Mouse (Mus musculus): ENCODE results near the gene Megf11.

Megf11 gene

DNA sequence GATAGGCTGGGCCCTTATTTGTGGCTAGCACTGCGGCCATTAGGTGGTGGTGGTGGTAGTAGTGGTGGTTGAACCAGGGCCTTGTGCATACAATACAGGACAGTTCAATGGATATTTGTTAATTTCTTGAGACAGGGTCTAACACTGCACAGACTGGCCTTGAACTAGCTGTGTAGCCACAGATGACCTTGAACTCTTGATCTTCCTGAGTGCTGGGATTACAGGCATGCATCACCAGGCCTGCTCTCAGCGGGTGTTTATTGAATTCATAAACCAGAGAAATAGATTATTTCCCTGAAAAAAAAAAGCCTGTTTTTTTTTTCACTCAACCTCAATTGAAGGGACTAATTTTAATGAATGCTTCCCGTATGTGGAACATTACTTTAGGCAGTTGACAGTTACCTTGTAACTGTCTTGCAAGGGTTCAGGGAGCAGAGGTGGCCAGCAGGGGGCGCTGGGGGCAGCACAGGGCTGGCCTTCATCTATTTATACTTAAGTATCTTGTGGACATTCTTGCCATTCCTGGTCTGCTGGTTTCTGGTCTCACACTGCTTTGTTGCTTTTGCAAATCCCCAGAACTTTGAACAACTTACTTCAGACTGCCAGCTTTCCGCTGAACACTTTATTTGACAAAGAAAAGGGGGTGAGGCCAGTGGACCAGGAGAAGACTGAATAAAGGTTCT lies 8.6 kb downstream of the Megf11 start:
- DNase-seq (ENCODE audit: extremely low read depth, insufficient read length, low spot score), result peak; percentile 34

- DNase-seq (ENCODE audit: extremely low read depth, insufficient read length, low spot score), result no peak
These were observed 10.0 kb downstream of the Megf11 start for GRCm38 (mm10) chr9:64395238-64395920.

DNA sequence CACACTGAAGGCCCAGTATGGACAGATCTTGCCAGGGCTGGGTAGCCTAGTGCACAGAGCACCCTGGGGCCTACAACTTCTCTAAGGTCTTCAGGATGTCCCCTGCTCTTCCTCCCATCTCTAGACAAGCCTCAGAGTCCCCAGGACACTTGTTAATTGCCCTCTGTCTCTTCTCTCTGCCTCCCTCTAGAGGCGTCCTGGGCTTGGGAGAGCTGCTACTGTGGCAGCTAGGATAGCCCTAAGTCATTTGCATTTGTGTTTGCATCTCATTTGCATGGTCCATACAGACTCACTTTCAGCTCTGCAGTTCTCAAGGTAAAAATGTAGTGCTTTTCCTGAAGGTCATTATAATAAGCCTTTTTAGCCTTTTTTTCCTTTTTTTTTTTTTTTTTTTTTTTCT lies 11.7 kb downstream of the Megf11 start:
- DNase-seq (ENCODE audit: extremely low read depth, insufficient read length, low spot score), result no peak

- DNase-seq (ENCODE audit: extremely low read depth, insufficient read length, low spot score), result no peak
These were observed 13.7 kb downstream of the Megf11 start for GRCm38 (mm10) chr9:64399121-64399520.

- DNase-seq (ENCODE audit: extremely low read depth, insufficient read length, low spot score), result no peak
These were observed 16.7 kb downstream of the Megf11 start for GRCm38 (mm10) chr9:64402141-64402540.

- DNase-seq (ENCODE audit: extremely low read depth, insufficient read length, low spot score), result no peak
These were observed 21.4 kb downstream of the Megf11 start for GRCm38 (mm10) chr9:64406841-64407240.

DNA sequence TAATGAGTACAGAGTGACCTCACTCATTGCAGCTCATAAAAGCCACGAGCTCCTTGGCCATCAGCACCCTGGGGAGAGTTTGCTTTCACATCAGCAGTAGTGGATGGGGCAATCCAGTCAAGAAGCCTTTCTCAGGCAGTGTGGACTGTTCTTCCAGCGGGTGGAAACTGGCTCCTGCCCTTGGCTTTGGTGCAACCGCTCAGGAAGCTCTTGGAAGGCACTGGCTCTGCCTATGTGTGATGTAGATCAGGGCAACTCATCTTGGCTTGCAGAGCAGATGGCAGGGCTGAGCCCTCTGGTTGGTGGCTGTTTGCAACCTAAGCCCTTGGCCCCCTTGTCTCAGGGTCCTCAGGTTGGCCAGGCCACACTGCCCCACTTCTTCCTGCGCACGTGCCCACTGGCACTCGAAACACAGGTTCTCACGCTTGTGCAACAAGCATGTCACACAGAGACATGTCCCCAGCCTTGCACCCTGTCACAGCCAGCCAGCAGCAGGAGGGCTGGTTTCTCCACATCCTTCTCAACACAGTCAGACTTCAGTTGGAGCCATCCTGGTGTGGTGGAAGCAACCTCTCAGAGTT lies 22.1 kb downstream of the Megf11 start:
- DNase-seq (ENCODE audit: extremely low read depth, insufficient read length, low spot score), result no peak

GRCm38 (mm10) chr9:64408821-64409220 lies 23.4 kb downstream of the Megf11 start:
- no peak for DNase-seq (ENCODE audit: extremely low read depth, insufficient read length, low spot score)

DNA sequence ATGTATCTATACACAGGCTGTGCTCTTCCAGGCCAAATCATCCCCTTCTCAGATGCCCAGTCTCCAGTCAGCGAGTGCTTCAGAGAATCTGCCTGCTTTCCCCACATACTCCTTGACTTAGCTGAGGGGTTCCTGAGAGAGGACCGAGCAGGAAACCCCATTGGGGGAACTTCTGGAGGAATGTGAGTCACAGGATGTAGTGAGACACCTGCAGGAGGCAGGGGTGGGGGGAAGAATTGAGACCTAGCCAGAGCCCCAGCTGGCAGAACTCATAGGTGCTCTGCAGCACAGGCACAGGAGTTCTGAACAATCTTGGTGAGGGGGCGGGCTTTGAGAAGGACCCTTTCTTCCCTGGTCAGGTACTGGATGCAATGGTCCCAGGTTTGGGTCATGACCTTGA lies 35.0 kb downstream of the Megf11 start:
- DNase-seq (ENCODE audit: extremely low read depth, insufficient read length, low spot score), result no peak

- no peak for DNase-seq (ENCODE audit: extremely low read depth, insufficient read length, low spot score)
These were observed 36.7 kb downstream of the Megf11 start for GRCm38 (mm10) chr9:64421986-64422616.

DNA sequence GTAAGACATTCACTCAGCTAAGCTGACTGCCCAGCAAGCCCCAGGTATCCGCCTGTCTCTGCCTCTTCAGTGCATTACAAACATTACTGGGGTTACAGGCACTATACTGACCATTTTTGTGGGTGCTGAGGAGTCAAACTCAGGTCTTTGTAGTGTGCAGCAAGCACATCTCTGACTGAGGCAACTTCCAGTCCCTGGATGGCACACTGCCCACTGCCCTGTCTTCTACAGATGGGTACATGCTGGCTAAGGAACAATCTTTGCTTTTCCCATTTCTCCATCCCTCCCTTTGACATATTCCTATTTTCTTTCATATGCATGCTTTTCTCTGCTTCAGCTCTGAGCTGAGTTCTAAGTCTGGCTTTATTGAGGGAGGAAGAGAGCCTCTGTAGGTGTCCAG lies 38.5 kb downstream of the Megf11 start:
- no peak for DNase-seq (ENCODE audit: extremely low read depth, insufficient read length, low spot score)

DNA sequence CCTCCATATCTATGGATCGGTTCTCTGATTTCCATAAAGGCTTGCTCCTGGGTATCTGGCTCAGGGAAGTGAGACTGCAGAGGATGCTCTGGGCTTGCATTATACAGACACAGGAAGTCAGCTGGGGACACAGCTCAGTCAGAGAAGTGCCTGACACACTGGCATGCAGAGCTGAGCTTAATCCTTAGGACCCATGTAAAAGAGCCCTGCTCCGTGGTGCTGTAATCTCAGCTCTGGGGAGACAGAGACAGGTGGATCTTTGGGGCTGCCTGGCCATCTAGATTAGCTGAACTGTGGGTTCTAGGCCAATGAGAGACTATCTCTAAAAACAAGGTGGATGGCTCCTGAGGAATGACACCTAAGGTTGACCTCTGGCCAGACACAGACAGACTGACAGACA lies 50.7 kb downstream of the Megf11 start:
- DNase-seq (ENCODE audit: extremely low read depth, insufficient read length, low spot score), result no peak

DNA sequence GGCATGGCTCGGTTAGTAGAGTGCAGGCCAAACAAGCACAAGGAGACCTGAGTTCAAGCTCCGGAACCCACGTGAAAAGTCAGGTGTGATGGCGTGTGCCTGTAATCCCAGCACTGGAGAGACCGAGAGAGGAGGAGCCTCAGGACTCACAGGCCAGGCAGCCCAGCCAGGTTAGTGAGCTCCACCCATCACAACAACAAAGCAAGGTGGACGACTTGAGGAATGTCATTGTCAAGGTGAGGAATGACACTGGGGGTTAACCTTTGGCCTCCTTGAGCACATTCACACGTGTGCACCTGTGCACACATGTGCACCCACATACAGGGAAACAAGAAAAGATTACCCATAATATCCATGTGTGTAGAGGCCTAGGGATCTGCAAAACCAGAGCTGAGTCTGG lies 54.7 kb downstream of the Megf11 start:
- DNase-seq (ENCODE audit: extremely low read depth, insufficient read length, low spot score), result no peak

DNA sequence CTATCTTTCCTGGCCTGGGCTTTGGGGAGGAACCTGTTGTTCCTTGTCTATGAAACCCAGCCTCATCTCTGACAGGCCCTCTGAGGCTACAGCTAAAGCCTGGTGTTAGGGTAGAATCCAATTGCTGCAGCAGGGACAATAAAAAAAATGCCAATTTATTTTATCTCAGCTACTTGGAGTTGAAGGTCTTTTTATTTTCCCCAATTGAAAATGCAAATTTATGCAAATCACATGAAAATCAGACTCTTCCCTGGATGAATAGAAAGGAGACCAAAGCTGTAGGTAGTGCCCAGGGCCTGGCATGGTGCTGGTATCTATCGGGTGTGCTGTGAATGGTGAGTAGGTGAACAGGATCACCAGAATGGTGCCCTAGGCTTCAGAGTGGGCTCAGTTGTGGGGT lies 60.6 kb downstream of the Megf11 start:
- no peak for DNase-seq (ENCODE audit: extremely low read depth, insufficient read length, low spot score)

GRCm38 (mm10) chr9:64447070-64447469 lies 61.6 kb downstream of the Megf11 start:
- no peak for DNase-seq (ENCODE audit: extremely low read depth, insufficient read length, low spot score)

DNA sequence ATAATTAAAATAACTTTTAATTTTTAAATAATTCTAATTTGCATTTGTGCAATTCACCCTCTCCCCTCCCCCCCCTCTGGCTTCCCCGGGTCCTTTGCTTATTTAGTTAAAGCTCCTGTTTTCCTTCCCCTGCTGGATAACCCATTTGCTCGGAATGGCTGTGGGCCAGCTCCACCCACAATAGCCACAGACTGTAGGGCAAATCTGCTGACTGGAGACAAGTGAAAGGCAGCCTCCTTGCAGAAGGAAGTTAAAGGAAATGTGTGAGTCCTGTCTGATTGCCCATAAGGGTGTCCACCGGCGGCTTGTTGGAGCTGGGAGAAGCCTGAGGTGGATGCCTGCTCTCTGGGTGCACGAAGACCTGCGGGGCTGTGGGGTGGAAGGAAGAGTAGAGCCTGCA lies 62.1 kb downstream of the Megf11 start:
- DNase-seq (ENCODE audit: extremely low read depth, insufficient read length, low spot score), result no peak

GRCm38 (mm10) chr9:64452769-64453168 lies 67.3 kb downstream of the Megf11 start:
- no peak for DNase-seq (ENCODE audit: extremely low read depth, insufficient read length, low spot score)

- DNase-seq (ENCODE audit: extremely low read depth, insufficient read length, low spot score), result no peak
These were observed 68.8 kb downstream of the Megf11 start for GRCm38 (mm10) chr9:64454196-64454595.

- no peak for DNase-seq (ENCODE audit: extremely low read depth, insufficient read length, low spot score)
These were observed 70.5 kb downstream of the Megf11 start for GRCm38 (mm10) chr9:64455910-64456309.

- no peak for DNase-seq (ENCODE audit: extremely low read depth, insufficient read length, low spot score)
These were observed 72.2 kb downstream of the Megf11 start for GRCm38 (mm10) chr9:64457596-64457995.

DNA sequence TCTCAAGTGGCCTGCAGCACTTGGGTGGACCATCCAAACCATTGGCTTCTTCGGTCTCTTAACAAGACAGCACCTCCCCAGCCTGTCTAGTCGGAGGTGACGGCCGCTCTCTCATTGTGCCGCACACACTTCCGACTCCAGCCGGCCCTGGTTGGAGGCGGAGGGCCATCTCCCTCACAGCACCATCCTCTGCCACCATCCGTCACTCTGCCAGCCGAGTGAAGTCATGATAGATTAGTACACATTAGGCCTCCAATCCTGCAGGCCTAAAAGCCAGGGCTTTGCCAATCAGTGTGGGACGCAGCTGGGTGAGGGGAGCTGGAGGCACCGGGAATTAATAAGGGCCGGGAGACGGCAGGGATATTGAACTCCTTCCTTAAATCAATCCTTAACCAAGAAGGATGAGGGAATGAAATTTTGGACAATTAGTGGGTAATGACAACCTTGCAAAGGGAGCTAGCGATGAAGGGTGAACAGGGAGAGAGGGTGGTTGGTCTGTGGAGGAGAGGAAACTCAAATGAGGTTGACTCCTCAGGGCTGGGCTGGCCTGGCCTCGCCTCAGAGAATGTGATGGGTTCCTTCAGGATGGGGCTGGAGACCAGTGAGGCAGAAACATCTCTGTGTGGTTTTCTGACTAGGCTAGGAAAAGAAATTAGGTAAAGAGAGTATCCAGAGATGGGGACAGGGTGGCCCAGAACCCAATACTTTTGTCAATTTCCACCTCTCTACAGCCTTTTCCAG lies 76.3 kb downstream of the Megf11 start:
- DNase-seq (ENCODE audit: extremely low read depth, insufficient read length, low spot score), result no peak

Measured in 3134 (cell line).